Mouse (Mus musculus): ENCODE data around the gene Gm21637.
"Not testable (repeated sequence)": the region's sequence is repeated elsewhere in the genome, so short reads cannot be mapped to it uniquely, and the experiment has no call there.

The Gm21637 gene

DNA sequence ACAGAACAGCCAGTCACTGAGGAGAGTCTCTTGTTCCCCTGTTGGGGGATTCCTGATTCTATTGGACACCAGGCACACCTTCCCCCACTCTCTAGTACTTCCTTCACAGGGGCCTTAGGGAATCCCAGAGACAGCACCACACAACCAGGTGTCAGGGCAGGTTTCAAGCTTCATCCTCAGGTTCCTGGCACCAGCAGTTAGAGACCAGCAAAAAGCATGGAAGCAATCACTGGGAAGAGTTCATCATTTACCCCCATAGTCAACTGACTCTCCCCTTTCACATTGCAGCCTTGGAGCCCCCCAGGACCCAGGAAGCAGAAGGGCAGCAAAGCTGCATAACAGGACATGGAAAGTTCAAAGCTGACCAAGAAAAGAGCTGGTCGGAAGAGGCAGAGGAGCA lies at the start of gene Gm21637:
Gm21637 (plus strand) TSS at position 301 of the 400 bp plus-strand sequence.
- not testable (repeated sequence) for DNase-seq (ENCODE audit: extremely low spot score, low read depth, low spot score)

Measured in hindlimb bud, embryonic 11.5 days (tissue).